Mouse (Mus musculus) left cerebral cortex, postnatal 4 days (tissue): ENCODE measurements around the gene Cpm. TPM values are rescaled to one million over a fixed set of nuclear protein-coding genes. Genes with fewer than 3 reads are reported as not detected.

Experiments used
- DNase-seq: peaks from one replicate; pipeline ENCODE4 v3.0.0-alpha.2; 2022
- intact Hi-C: fragments of 180-260 bp; cut with DNase I; formaldehyde crosslinking; loops from one replicate; pipeline ENCODE4 v1.15.1; 2025
- total RNA-seq, 2 experiments: library from RNA; stranded (reverse); gene quantifications; 2 replicates each; pipeline ENCODE4 v1.2.3; 2021

Cpm gene
- total RNA-seq, 2 experiments from 2014 or later: 1.7 to 2.5 TPM

DNA sequence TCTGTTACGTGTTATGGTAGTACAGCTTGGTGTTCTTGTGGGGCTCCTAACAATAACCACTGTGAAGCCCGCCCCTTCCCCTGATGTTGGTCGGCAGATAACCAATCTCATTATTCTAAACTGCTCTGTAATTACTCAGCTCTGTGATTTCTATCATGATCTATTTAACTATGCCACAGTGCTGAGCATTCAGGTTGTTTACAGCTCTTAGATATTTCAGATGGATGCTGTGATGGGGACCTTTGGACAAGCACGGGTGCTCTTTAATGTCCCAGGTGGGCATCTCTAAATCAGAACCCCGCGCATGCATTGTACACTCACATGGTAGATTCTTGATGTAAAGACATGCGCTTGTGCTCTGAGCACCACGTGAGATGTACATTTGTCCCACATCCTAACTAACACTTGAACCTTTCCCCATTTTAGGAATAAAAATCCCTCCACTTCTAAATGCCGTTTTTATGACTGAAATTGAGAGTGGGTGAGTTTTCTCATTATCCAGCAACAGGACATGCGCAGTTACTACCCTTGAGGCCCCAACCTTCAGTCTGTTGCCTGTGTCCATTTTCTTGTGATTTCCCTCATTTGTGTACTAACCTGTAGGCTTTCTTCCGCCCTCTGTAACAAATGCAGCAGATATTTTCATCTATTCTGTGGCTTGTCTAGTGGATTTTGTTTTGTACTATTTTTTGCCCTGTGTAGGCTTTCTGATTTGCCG lies 14.6 kb downstream of the Cpm start:
- intact Hi-C loops: no loop called here
- DNase-seq: no peak

- intact Hi-C loops: no loop called here
- DNase-seq: no peak
Measured at GRCm38 (mm10) chr10:117644429-117644748, 15.1 kb downstream of the Cpm start.

- DNase-seq: no peak
- intact Hi-C loops: no loop called here
Measured at GRCm38 (mm10) chr10:117644828-117645227, 15.5 kb downstream of the Cpm start.

GRCm38 (mm10) chr10:117645487-117645964 lies 16.2 kb downstream of the Cpm start:
- no peak for DNase-seq
- intact Hi-C loops: no loop called here

DNA sequence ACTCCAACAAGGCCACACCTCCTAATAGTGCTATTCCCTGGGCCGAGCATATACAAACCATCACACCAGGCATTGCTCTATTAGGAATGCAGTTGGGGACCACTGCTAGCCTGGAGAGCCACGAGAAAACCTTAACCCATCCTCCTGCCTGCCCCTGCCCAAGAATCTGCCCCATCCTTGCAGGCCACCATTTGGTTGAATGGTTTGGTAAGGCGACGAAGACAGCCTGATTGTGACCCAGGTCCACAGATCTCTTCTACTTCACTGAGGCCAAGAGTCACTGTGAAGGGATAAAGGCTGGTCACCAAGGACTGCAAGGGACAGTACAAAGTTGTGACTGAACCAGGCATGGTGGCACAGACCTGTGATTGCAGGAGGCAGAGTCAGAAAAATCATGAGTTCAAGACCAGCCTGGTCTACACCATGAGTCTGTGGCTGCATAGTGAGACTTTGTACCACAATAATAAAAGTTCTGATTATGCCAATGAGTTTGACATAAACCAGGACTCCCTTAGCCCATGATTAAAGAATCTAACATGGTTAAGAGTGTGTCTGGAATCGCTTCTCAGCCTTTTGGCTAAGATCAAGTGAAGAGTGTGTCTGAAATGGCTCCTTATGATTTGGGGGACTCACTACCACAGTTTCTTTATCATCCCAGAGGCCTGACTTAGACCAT lies 17.3 kb downstream of the Cpm start:
- intact Hi-C loops: no loop called here

DNA sequence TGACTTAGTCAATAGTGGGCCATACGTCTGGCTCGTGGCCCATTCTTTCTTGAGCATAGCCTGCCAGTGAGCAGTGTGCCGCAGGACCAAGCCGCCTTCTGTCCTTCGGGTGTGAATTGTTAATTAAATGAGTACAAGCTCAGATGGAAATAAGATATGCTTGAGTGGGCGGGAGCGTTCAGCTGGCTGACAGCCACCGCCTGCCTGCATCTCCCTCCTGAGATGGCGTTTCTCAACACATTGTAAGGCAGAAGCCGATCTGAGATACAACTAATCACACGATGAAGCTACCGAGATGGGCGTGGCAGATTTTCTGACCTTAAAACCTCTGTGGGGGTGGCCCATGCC lies 17.8 kb downstream of the Cpm start:
- intact Hi-C loops: no loop called here
- DNase-seq: peak; percentile 92

More for the DNA sequence above, 17.3 kb downstream of the Cpm start:
- DNase-seq: no peak

- DNase-seq: no peak
- intact Hi-C loops: no loop called here
Measured at GRCm38 (mm10) chr10:117647964-117648472, 18.7 kb downstream of the Cpm start.

DNA sequence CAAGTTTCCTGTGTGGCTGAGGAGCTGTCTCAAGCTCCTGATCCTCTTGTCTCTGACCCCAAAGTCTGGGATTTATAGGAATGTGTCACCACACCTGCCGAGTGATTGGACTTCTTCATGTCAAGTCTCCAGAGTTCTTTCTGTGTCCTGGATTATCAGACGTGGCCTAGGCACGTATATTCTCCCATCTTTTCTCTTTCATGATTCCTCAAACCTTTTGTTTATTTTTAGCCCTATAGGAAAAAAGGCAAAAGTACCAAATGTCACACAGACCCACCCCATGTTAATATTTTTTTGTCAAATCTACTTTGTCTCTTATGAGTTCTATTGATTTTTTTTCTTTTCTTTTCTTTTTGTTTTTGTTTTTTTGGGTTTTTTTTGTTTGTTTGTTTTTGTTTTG lies 19.3 kb downstream of the Cpm start:
- no peak for DNase-seq
- intact Hi-C loops: no loop called here

GRCm38 (mm10) chr10:117649292-117650041 lies 20.2 kb downstream of the Cpm start:
- DNase-seq: no peak
- intact Hi-C loops: no loop called here

- no peak for DNase-seq
- intact Hi-C loops: no loop called here
Measured at GRCm38 (mm10) chr10:117650042-117650655, 20.8 kb downstream of the Cpm start.

- DNase-seq: no peak
- intact Hi-C loops: no loop called here
Measured at GRCm38 (mm10) chr10:117650725-117651124, 21.4 kb downstream of the Cpm start.

GRCm38 (mm10) chr10:117651587-117652377 lies 22.5 kb downstream of the Cpm start:
- no peak for DNase-seq
- intact Hi-C loops: no loop called here

DNA sequence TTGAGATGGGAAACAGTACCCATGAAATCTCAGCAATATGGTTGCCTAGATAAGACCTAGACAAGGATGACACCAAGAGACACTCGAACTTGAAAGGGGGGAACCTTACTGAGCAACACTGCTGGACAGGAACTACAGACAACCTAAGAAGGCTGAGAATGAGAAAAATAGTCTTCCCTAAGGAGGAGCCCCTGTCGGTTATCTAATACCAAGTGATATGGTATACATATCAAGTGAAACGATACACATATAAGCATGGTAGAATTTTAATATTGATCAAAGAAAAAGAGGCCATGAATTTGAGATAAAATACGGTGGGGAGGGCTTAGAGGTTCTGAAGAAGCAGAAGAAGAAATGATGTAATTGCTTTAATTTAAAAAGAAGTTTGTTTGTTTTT lies 23.1 kb downstream of the Cpm start:
- DNase-seq: no peak
- intact Hi-C loops: no loop called here

- no peak for DNase-seq
Measured at GRCm38 (mm10) chr10:117652930-117653778, 23.9 kb downstream of the Cpm start.

DNA sequence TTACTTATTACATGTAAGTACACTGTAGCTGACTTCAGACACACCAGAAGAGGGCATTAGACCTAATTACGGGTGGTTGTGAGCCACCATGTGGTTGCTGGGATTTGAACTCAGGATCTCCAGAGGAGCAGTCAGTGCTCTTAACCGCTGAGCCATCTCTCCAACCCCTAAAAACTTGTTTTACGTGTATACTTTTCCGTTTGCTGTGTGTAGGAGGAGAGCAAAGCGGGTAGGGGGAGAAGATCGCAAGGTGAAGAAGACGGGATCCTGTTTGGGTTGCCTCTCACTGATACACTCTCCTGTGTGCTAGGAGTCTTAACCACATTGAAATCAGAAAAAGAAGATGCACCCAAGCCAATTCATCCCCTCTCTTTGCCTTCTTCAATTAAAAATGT lies 24.5 kb downstream of the Cpm start:
- intact Hi-C loops: no loop called here
- DNase-seq: no peak

More at GRCm38 (mm10) chr10:117652930-117653778, 23.9 kb downstream of the Cpm start:
- intact Hi-C loops: no loop called here

- no peak for DNase-seq
- intact Hi-C loops: no loop called here
Measured at GRCm38 (mm10) chr10:117654576-117655123, 25.4 kb downstream of the Cpm start.

DNA sequence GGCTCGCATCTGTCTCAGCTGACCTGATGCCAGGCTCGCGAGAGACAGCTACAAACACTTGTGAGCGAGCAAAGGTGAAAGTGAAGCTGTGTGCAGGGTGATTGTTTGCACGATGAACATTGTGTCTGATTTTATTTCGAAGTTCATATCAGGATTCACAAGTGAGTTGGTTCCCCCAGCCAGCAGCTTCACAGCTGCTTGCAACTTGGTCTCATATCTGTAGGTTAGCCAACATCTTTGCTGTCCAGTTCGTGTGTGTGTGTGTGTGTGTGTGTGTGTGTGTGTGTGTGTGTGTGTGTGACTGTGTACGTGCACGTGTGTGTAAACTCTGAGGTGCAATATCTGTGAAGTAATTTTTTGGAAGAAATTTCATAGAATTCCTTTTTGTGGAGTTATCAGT lies 26.2 kb downstream of the Cpm start:
- DNase-seq: no peak
- intact Hi-C loops: no loop called here

- intact Hi-C loops: no loop called here
- no peak for DNase-seq
Measured at GRCm38 (mm10) chr10:117655908-117656661, 26.8 kb downstream of the Cpm start.

DNA sequence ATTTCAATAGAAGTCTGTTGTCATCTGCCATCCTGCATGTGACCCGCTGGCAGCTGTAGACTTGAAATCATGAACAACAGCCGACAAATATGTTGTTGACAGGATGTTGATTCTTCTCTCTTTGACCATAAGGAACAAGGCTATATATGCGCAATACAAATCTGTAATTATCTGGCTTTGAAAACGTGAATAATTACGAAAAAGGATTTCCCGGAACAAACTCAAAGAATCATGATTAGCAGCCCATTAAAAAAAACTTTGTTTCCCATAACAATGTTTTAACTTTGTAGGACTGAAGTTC lies 27.3 kb downstream of the Cpm start:
- intact Hi-C loops: no loop called here
- DNase-seq: no peak
